Comparison of ENCODE assay signal across 9 mouse cellular contexts in genomic region chr7:127675391-127675811, GRCm38 (mm10). TPM values are rescaled to one million over a fixed set of nuclear protein-coding genes. Genes with fewer than 3 reads are reported as not detected.
A peak's percentile ranks its signal among the peaks of the same experiment; 100 is the strongest.
DNase-seq lines count a peak whose midpoint lies in the region; ATAC-seq and TF ChIP-seq lines count a peak whose summit lies in the region.
"Had no signal": no experiment of that assay in that cellular context is flagged by ENCODE, and none has a peak within 500 bp of the region (broad histone marks: within the 10 kb centered on the region; RNA-seq: fewer than 3 reads in every experiment).

No protein-coding gene starts in this region.

- H3K9ac ChIP-seq in lung, embryonic 16.5 days (ENCODE audit: low read length) = no peak overlapping the region
- H3K9ac ChIP-seq in hindbrain, postnatal 0 days (replicated peaks; ENCODE audit: low read length) = 0 out of 2 replicates have a peak overlapping the region, but pooled peaks have one; percentile 17

- no peak overlapping the region for H3K4me3 ChIP-seq in lung, embryonic 16.5 days (ENCODE audit: low read length)
- H3K4me3 ChIP-seq in hindbrain, postnatal 0 days (ENCODE audit: low read length) = no peak overlapping the region

- ATAC-seq in lung, embryonic 16.5 days (ENCODE audit: low read depth) = peak; percentile 24; the same call in 1 of the 2 replicates
- ATAC-seq in hindbrain, postnatal 0 days = peak; percentile 87

- no peaks in the 10 kb centered on the region for H3K9me3 ChIP-seq in lung, embryonic 16.5 days (ENCODE audit: control insufficient read depth, low read length)
- H3K9me3 ChIP-seq in hindbrain, postnatal 0 days (ENCODE audit: low read length) = no peaks in the 10 kb centered on the region

- no peak overlapping the region for H3K4me2 ChIP-seq in lung, embryonic 16.5 days (ENCODE audit: low read depth, low read length)
- H3K4me2 ChIP-seq in hindbrain, postnatal 0 days (ENCODE audit: low read depth, low read length) = 0 out of 2 replicates have a peak overlapping the region, but pooled peaks have one; percentile 3

- TF ChIP-seq CTCF in hindbrain, postnatal 0 days (IDR thresholded peaks at IDR 0.05; ENCODE audit: low read depth) = no peak

- 71% methylated on average over 9 of the region's 9 CpGs for WGBS in lung, embryonic 16.5 days
- 57% methylated on average over 9 of the region's 9 CpGs for WGBS in hindbrain, postnatal 0 days

- H3K27ac ChIP-seq in lung, embryonic 16.5 days (ENCODE audit: low read length) = no peak overlapping the region
- peak overlapping the region; percentile 77 for H3K27ac ChIP-seq in hindbrain, postnatal 0 days

- no peaks in the 10 kb centered on the region for H3K4me1 ChIP-seq in lung, embryonic 16.5 days (replicated peaks; ENCODE audit: control insufficient read depth, insufficient read depth, low read length)
- no peaks in the 10 kb centered on the region for H3K4me1 ChIP-seq in hindbrain, postnatal 0 days (ENCODE audit: insufficient read depth, low read length)

- H3K36me3 ChIP-seq in lung, embryonic 16.5 days (ENCODE audit: control insufficient read depth, insufficient read depth, low read length) = no peaks in the 10 kb centered on the region
- no peaks in the 10 kb centered on the region for H3K36me3 ChIP-seq in hindbrain, postnatal 0 days (ENCODE audit: insufficient read depth, low read length)

- DNase-seq in embryo, embryonic 10.5 days (ENCODE audit: low spot score) = peak; percentile 9
- no peak for DNase-seq in embryo, embryonic 11 days
- DNase-seq in lung, postnatal 14 days = no peak
- DNase-seq in hindbrain, postnatal 0 days (ENCODE audit: low spot score) = peak; percentile 54
- DNase-seq in right cerebral cortex, postnatal 14 days = peak; percentile 45
- DNase-seq in gastrocnemius, postnatal 10 days = no peak
- no peak for DNase-seq in gastrocnemius, postnatal 4 days (ENCODE audit: low spot score in 2 of 2)

- no peaks in the 10 kb centered on the region for H3K27me3 ChIP-seq in lung, embryonic 16.5 days (ENCODE audit: control insufficient read depth, insufficient read depth, low read depth, low read length)
- no peaks in the 10 kb centered on the region for H3K27me3 ChIP-seq in hindbrain, postnatal 0 days (ENCODE audit: insufficient read depth, low read length)

RNA-seq across cellular contexts. Expression of gene Bcl7c, which starts 33.3 kb away (rescaled TPM):
- polyA plus RNA-seq in lung, embryonic 16.5 days (2015; fragmentation: Nextera tagmentation; extraction: Ambion mirVana) = 40.5 and 46.1 TPM in 2 replicates
- total RNA-seq in hindbrain, postnatal 0 days (2014; rRNA removed) = 86.8 and 105 TPM in 2 replicates
- polyA plus RNA-seq in hindbrain, postnatal 0 days (2015; fragmentation: Nextera tagmentation; extraction: Ambion mirVana) = 48.8 and 50.9 TPM in 2 replicates
- total RNA-seq in gastrocnemius, postnatal 10 days (2021) = 10 to 100 TPM; 93.2 to 97.1 TPM
- total RNA-seq in gastrocnemius, postnatal 4 days (2021) = 100 to 1,000 TPM; 112 to 132 TPM

RNA-seq across cellular contexts. Expression of gene Ctf1, which starts 37.1 kb away (rescaled TPM):
- 11.4 and 11.8 TPM in 2 replicates for polyA plus RNA-seq in lung, embryonic 16.5 days (2015; fragmentation: Nextera tagmentation; extraction: Ambion mirVana)
- total RNA-seq in hindbrain, postnatal 0 days (2014; rRNA removed) = 9.0 and 10.7 TPM in 2 replicates
- 3.8 and 4.0 TPM in 2 replicates for polyA plus RNA-seq in hindbrain, postnatal 0 days (2015; fragmentation: Nextera tagmentation; extraction: Ambion mirVana)
- total RNA-seq in gastrocnemius, postnatal 10 days (2021) = 10 to 100 TPM in 1 of 2 experiments, 1 to 10 TPM in 1; 9.1 to 12.7 TPM
- 10 to 100 TPM in 1 of 2 experiments, 1 to 10 TPM in 1; 7.0 to 10.0 TPM for total RNA-seq in gastrocnemius, postnatal 4 days (2021)

RNA-seq across cellular contexts. Expression of gene Ctf2, which starts 56.6 kb away (rescaled TPM):
- 0.23 and 0.24 TPM in 2 replicates for polyA plus RNA-seq in lung, embryonic 16.5 days (2015; fragmentation: Nextera tagmentation; extraction: Ambion mirVana)
- not detected in 2 replicates for total RNA-seq in hindbrain, postnatal 0 days (2014; rRNA removed)
- polyA plus RNA-seq in hindbrain, postnatal 0 days (2015; fragmentation: Nextera tagmentation; extraction: Ambion mirVana) = 0.13 TPM in 1 of 2 replicates, not detected in the other
- total RNA-seq in gastrocnemius, postnatal 10 days (2021) = not detected
- total RNA-seq in gastrocnemius, postnatal 4 days (2021) = not detected
- total RNA-seq: gastrocnemius, postnatal 14 days had no signal

RNA-seq across cellular contexts. Expression of gene Zfp629, which starts 59.8 kb away (rescaled TPM):
- 12.5 and 12.6 TPM in 2 replicates for polyA plus RNA-seq in lung, embryonic 16.5 days (2015; fragmentation: Nextera tagmentation; extraction: Ambion mirVana)
- total RNA-seq in hindbrain, postnatal 0 days (2014; rRNA removed) = 36.2 and 40.0 TPM in 2 replicates
- polyA plus RNA-seq in hindbrain, postnatal 0 days (2015; fragmentation: Nextera tagmentation; extraction: Ambion mirVana) = 12.1 and 12.3 TPM in 2 replicates
- 10 to 100 TPM in 1 of 2 experiments, 1 to 10 TPM in 1; 9.2 to 14.7 TPM for total RNA-seq in gastrocnemius, postnatal 10 days (2021)
- total RNA-seq in gastrocnemius, postnatal 4 days (2021) = 10 to 100 TPM; 13.1 to 13.5 TPM

Comparison
In these comparisons a context has a peak if more than half of its experiments do, and no peak if none do; other contexts are left out.
1. DNase-seq: peak in embryo, embryonic 10.5 days (single experiment), hindbrain, postnatal 0 days (single experiment) and right cerebral cortex, postnatal 14 days (single experiment); none in embryo, embryonic 11 days (single experiment), lung, postnatal 14 days (single experiment), gastrocnemius, postnatal 10 days (single experiment) and gastrocnemius, postnatal 4 days (0 of 2).